Mouse (Mus musculus): ENCODE measurements at regions not wholly inside any gene's neighbourhood (a gene's known extent, or its start where the extent isn't known, plus 50 kb on each side); places are given as distances from the start of the nearest gene placed in this dataset.

GRCm38 (mm10) chr14:78375746-78376495, 68.1 kb upstream of the Tnfsf11 start:
- DNase-seq (ENCODE audit: low spot score in 2 of 2): no peak

- no peak for DNase-seq (ENCODE audit: low spot score in 2 of 2)
These were observed 64.3 kb upstream of the Tnfsf11 start for GRCm38 (mm10) chr14:78372102-78372501.

GRCm38 (mm10) chr14:78368881-78369280, 61.0 kb upstream of the Tnfsf11 start:
- DNase-seq (ENCODE audit: low spot score in 2 of 2): no peak

GRCm38 (mm10) chr14:78364822-78365221, 57.0 kb upstream of the Tnfsf11 start:
- no peak for DNase-seq (ENCODE audit: low spot score in 2 of 2)

DNA sequence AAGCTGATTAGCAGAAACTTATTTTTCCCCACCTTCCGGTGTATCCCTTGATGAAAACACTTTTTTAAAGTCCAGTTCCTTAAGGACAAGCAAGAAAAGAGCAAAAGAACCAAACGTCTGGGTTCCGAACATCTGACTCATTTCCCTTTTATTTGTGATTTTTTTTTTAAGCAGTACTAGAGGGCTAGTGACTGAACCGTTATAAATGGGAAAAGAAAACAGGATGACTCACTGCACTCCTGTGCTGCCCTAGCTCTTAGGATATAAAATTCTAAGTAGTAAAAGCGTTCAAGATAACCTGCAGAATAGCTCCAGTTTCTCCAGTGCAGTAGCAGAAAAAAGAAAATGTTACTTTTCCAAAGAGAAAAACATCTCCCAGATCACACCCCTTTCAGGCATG, 55.3 kb upstream of the Tnfsf11 start:
- DNase-seq (ENCODE audit: low spot score in 2 of 2): no peak
